ENCODE assay signal across 29 mouse cellular contexts in genomic region chr2:162939562-162939961, GRCm38 (mm10). TPM values are rescaled to one million over a fixed set of nuclear protein-coding genes. Genes with fewer than 3 reads are reported as not detected.
A peak's percentile ranks its signal among the peaks of the same experiment; 100 is the strongest.
DNase-seq lines count a peak whose midpoint lies in the region; ATAC-seq and TF ChIP-seq lines count a peak whose summit lies in the region.
"Had no signal": no experiment of that assay in that cellular context is flagged by ENCODE, and none has a peak within 500 bp of the region (broad histone marks: within the 10 kb centered on the region; RNA-seq: fewer than 3 reads in every experiment).

No protein-coding gene starts in this region.

- no peak overlapping the region for H3K9ac ChIP-seq in liver, adult 2 months (ENCODE audit: low read depth, low read length)
- no peak overlapping the region for H3K9ac ChIP-seq in lung, postnatal 0 days (replicated peaks; ENCODE audit: low read depth)
- H3K9ac ChIP-seq in heart, embryonic 11.5 days (ENCODE audit: low read depth, low read length): no peak overlapping the region
- H3K9ac ChIP-seq: forebrain, embryonic 13.5 days; hindbrain, embryonic 12.5 days; hindbrain, embryonic 15.5 days had no signal

- H3K27me3 ChIP-seq in liver, adult 2 months (ENCODE audit: control insufficient read depth, insufficient read depth, low read length): no peaks in the 10 kb centered on the region
- H3K27me3 ChIP-seq in lung, postnatal 0 days (replicated peaks; ENCODE audit: insufficient read depth, low read length): 0 out of 2 replicates have a peak, but pooled peaks cover 5% of the 10 kb centered on the region
- peaks cover 20% of the 10 kb centered on the region for H3K27me3 ChIP-seq in heart, embryonic 11.5 days (ENCODE audit: control insufficient read depth, insufficient read depth, low read length)
- H3K27me3 ChIP-seq: Patski had no signal

- H3K4me2 ChIP-seq in lung, postnatal 0 days (replicated peaks; ENCODE audit: low read depth, low read length): no peak overlapping the region
- H3K4me2 ChIP-seq in heart, embryonic 11.5 days: no peak overlapping the region
- H3K4me2 ChIP-seq: forebrain, embryonic 13.5 days; hindbrain, embryonic 12.5 days; hindbrain, embryonic 15.5 days had no signal

- peaks cover 18% of the 10 kb centered on the region for H3K4me1 ChIP-seq in liver, adult 2 months (ENCODE audit: control insufficient read depth, insufficient read depth, low read length)
- no peaks in the 10 kb centered on the region for H3K4me1 ChIP-seq in lung, postnatal 0 days (ENCODE audit: insufficient read depth, low read depth, low read length)
- H3K4me1 ChIP-seq in lung, adult 2 months (ENCODE audit: control insufficient read depth, insufficient read depth, low read length): no peaks in the 10 kb centered on the region; the same call in 1 of the 2 replicates
- peaks cover 12% of the 10 kb centered on the region for H3K4me1 ChIP-seq in bone marrow macrophage, adult 2 months (ENCODE audit: control insufficient read depth, insufficient read depth, low read length)
- peaks cover 2% of the 10 kb centered on the region; the same call in 1 of the 2 replicates for H3K4me1 ChIP-seq in heart, embryonic 11.5 days (ENCODE audit: control insufficient read depth, insufficient read depth, low read length)

- H3K27ac ChIP-seq in liver, adult 2 months (replicated peaks; ENCODE audit: insufficient read depth, low read depth, low read length): peak overlapping the region; percentile 69; the same call in 1 of the 2 replicates
- no peak overlapping the region for H3K27ac ChIP-seq in lung, postnatal 0 days (ENCODE audit: low read length)
- H3K27ac ChIP-seq in bone marrow macrophage, adult 2 months (ENCODE audit: insufficient read depth, low read depth, low read length): 0 out of 2 replicates have a peak overlapping the region, but pooled peaks have one; percentile 30
- no peak overlapping the region for H3K27ac ChIP-seq in heart, embryonic 11.5 days (ENCODE audit: low read depth, low read length)
- H3K27ac ChIP-seq: forebrain, embryonic 10.5 days; forebrain, embryonic 13.5 days; heart, adult 2 months; heart, embryonic 10.5 days; hindbrain, embryonic 12.5 days; hindbrain, embryonic 15.5 days had no signal

- H3K36me3 ChIP-seq in liver, adult 2 months (ENCODE audit: control insufficient read depth, insufficient read depth, low read length): peaks cover 40% of the 10 kb centered on the region
- H3K36me3 ChIP-seq in lung, postnatal 0 days (ENCODE audit: insufficient read depth, low read length): peaks cover 3% of the 10 kb centered on the region; the same call in 1 of the 2 replicates
- peaks cover 27% of the 10 kb centered on the region for H3K36me3 ChIP-seq in heart, embryonic 11.5 days (ENCODE audit: control insufficient read depth, insufficient read depth, low read length)

- no peaks in the 10 kb centered on the region for H3K79me2 ChIP-seq in liver, adult 2 months (ENCODE audit: control insufficient read depth, insufficient read depth, low read length)

- peak; percentile 84 for DNase-seq in liver, adult 2 months (ENCODE audit: extremely low read depth, low read depth, low spot score)
- DNase-seq in liver: no peak
- peak; percentile 37 for DNase-seq in lung, postnatal 0 days (ENCODE audit: low spot score)
- DNase-seq in lung, adult 2 months: no peak
- DNase-seq in frontal cortex, postnatal 25 days (ENCODE audit: low spot score in 2 of 2): no peak
- DNase-seq: adrenal gland, adult 2 months; adrenal gland, postnatal 14 days; cerebellum, adult 11-12 months; cerebellum, adult 8-10 months; cerebellum, postnatal 14 days; gastrocnemius, postnatal 25 days; heart, adult 2 months had no signal

- no peak overlapping the region for H3K4me3 ChIP-seq in liver, adult 2 months (ENCODE audit: insufficient read depth, low read depth, low read length)
- H3K4me3 ChIP-seq in lung, postnatal 0 days (ENCODE audit: low read depth, low read length): no peak overlapping the region
- no peak overlapping the region for H3K4me3 ChIP-seq in lung, adult 2 months (replicated peaks; ENCODE audit: extremely low read depth, low read depth, low read length)
- no peak overlapping the region for H3K4me3 ChIP-seq in bone marrow macrophage, adult 2 months (ENCODE audit: insufficient read depth, low read length)
- H3K4me3 ChIP-seq in heart, embryonic 11.5 days (ENCODE audit: low read depth, low read length): no peak overlapping the region
- H3K4me3 ChIP-seq: forebrain, embryonic 10.5 days; forebrain, embryonic 13.5 days; heart, adult 2 months; heart, embryonic 10.5 days; hindbrain, embryonic 12.5 days; hindbrain, embryonic 15.5 days had no signal

- TF ChIP-seq EP300 in lung, postnatal 0 days (IDR thresholded peaks at IDR 0.05): no peak

- peak; percentile 43; the same call in 1 of the 2 replicates for ATAC-seq in lung, postnatal 0 days
- ATAC-seq in megakaryocyte progenitor cell, adult 5-6 weeks (replicated peaks; ENCODE audit: poor library complexity): peak; percentile 32
- no peak for ATAC-seq in heart, embryonic 11.5 days (replicated peaks; ENCODE audit: insufficient number of reproducible peaks, low FRiP score, low TSS enrichment)
- ATAC-seq: forebrain, embryonic 13.5 days; forebrain, embryonic 16.5 days; Patski had no signal

- H3K9me3 ChIP-seq in lung, postnatal 0 days (ENCODE audit: low read length): no peaks in the 10 kb centered on the region
- no peaks in the 10 kb centered on the region for H3K9me3 ChIP-seq in heart, embryonic 11.5 days (replicated peaks; ENCODE audit: control insufficient read depth, low read length)
- H3K9me3 ChIP-seq: forebrain, embryonic 10.5 days; forebrain, embryonic 13.5 days; heart, embryonic 10.5 days; hindbrain, embryonic 12.5 days; hindbrain, embryonic 15.5 days had no signal

- WGBS in liver, adult 2 months: 13% methylated on average over 1 of the region's 1 CpGs
- 48% methylated on average over 1 of the region's 1 CpGs for WGBS in lung, postnatal 0 days
- WGBS in lung, adult 2 months: 28% methylated on average over 1 of the region's 1 CpGs
- 74% methylated on average over 1 of the region's 1 CpGs for WGBS in heart, embryonic 11.5 days (ENCODE audit: insufficient replicate concordance)

- no peak for TF ChIP-seq POLR2A in liver, adult 2 months (IDR thresholded peaks at IDR 0.05; ENCODE audit: extremely low read depth, insufficient read depth, low read length)
- TF ChIP-seq POLR2A in lung, adult 2 months (IDR thresholded peaks at IDR 0.05; ENCODE audit: borderline replicate concordance, extremely low read depth, low read depth, low read length): no peak
- no peak for TF ChIP-seq POLR2A in bone marrow macrophage, adult 2 months (IDR thresholded peaks at IDR 0.05; ENCODE audit: borderline replicate concordance, low read depth, low read length)

- TF ChIP-seq CTCF in liver, adult 2 months (IDR thresholded peaks at IDR 0.05; ENCODE audit: low read depth, low read length): no peak
- no peak for TF ChIP-seq CTCF in lung, postnatal 0 days (IDR thresholded peaks at IDR 0.05)
- TF ChIP-seq CTCF in lung, adult 2 months (IDR thresholded peaks at IDR 0.05; ENCODE audit: insufficient read depth, low read length): no peak
- no peak for TF ChIP-seq CTCF in bone marrow macrophage, adult 2 months (IDR thresholded peaks at IDR 0.05; ENCODE audit: low read depth, low read length)

RNA-seq across cellular contexts. Expression of gene L3mbtl1, which starts 3.7 kb away (rescaled TPM):
- total RNA-seq in liver, adult 2 months (2014; rRNA removed): 0.28 TPM in 1 of 2 replicates, not detected in the other
- 0.11 TPM in 1 of 2 replicates, not detected in the other for polyA plus RNA-seq in liver, adult 2 months (2012; rRNA removed)
- polyA plus RNA-seq in lung, postnatal 0 days (2015; fragmentation: Nextera tagmentation; extraction: Ambion mirVana): not detected in 2 replicates
- 0.30 TPM in 1 of 2 replicates, not detected in the other for polyA plus RNA-seq in lung, adult 2 months (2012; rRNA removed)
- not detected in 2 replicates for polyA plus RNA-seq in bone marrow macrophage, adult 2 months (2012; ENCODE audit: insufficient read depth, insufficient read length, missing spikeins)
- total RNA-seq in megakaryocyte progenitor cell, adult 5-6 weeks (2015): not detected in 2 replicates
- not detected in 2 replicates for total RNA-seq in megakaryocyte progenitor cell, adult 5-6 weeks (2017)
- not detected in 2 replicates for polyA plus RNA-seq in heart, embryonic 11.5 days (2014; fragmentation: Nextera tagmentation; extraction: Ambion mirVana)
- total RNA-seq: gastrocnemius, adult 8-10 months; heart, postnatal 25 days; hematopoietic stem cell, adult 5-6 weeks had no signal
- polyA plus RNA-seq: heart, postnatal 0 days had no signal

RNA-seq across cellular contexts. Expression of gene Srsf6, which starts 8.2 kb away (rescaled TPM):
- 34.3 and 37.1 TPM in 2 replicates for total RNA-seq in liver, adult 2 months (2014; rRNA removed)
- polyA plus RNA-seq in liver, adult 2 months (2012; rRNA removed): 60.0 and 81.2 TPM in 2 replicates
- polyA plus RNA-seq in lung, postnatal 0 days (2015; fragmentation: Nextera tagmentation; extraction: Ambion mirVana): 59.2 and 77.6 TPM in 2 replicates
- 75.3 and 87.2 TPM in 2 replicates for polyA plus RNA-seq in lung, adult 2 months (2012; rRNA removed)
- polyA plus RNA-seq in bone marrow macrophage, adult 2 months (2012; ENCODE audit: insufficient read depth, insufficient read length, missing spikeins): 106 and 115 TPM in 2 replicates
- 239 and 254 TPM in 2 replicates for total RNA-seq in megakaryocyte progenitor cell, adult 5-6 weeks (2015)
- 221 and 260 TPM in 2 replicates for total RNA-seq in megakaryocyte progenitor cell, adult 5-6 weeks (2017)
- 155 and 164 TPM in 2 replicates for polyA plus RNA-seq in heart, embryonic 11.5 days (2014; fragmentation: Nextera tagmentation; extraction: Ambion mirVana)

RNA-seq across cellular contexts. Expression of gene Sgk2, which starts 47.6 kb away (rescaled TPM):
- 39.4 and 65.0 TPM in 2 replicates for total RNA-seq in liver, adult 2 months (2014; rRNA removed)
- 27.8 and 39.0 TPM in 2 replicates for polyA plus RNA-seq in liver, adult 2 months (2012; rRNA removed)
- polyA plus RNA-seq in lung, postnatal 0 days (2015; fragmentation: Nextera tagmentation; extraction: Ambion mirVana): 0.05 and 0.08 TPM in 2 replicates
- 0.05 and 0.11 TPM in 2 replicates for polyA plus RNA-seq in lung, adult 2 months (2012; rRNA removed)
- not detected in 2 replicates for polyA plus RNA-seq in bone marrow macrophage, adult 2 months (2012; ENCODE audit: insufficient read depth, insufficient read length, missing spikeins)
- not detected in 2 replicates for total RNA-seq in megakaryocyte progenitor cell, adult 5-6 weeks (2015)
- total RNA-seq in megakaryocyte progenitor cell, adult 5-6 weeks (2017): not detected in 2 replicates
- polyA plus RNA-seq in heart, embryonic 11.5 days (2014; fragmentation: Nextera tagmentation; extraction: Ambion mirVana): not detected in 2 replicates
- total RNA-seq: gastrocnemius, adult 8-10 months; gastrocnemius, postnatal 25 days; heart, adult 2 months; heart, postnatal 25 days; hematopoietic stem cell, adult 5-6 weeks had no signal
- polyA plus RNA-seq: embryonic facial prominence, embryonic 11.5 days; embryonic facial prominence, embryonic 14.5 days; forebrain, embryonic 10.5 days; forebrain, embryonic 13.5 days; forebrain, embryonic 16.5 days; heart, adult 2 months; heart, embryonic 14.5 days; heart, postnatal 0 days; hindbrain, embryonic 12.5 days had no signal

Comparison
In these comparisons a context has a peak if more than half of its experiments do, and no peak if none do; other contexts are left out.
1. DNase-seq: peak in liver, adult 2 months (single experiment) and lung, postnatal 0 days (single experiment); none in liver (single experiment), lung, adult 2 months (single experiment) and frontal cortex, postnatal 25 days (0 of 2).
2. H3K27ac ChIP-seq: peak in liver, adult 2 months (single experiment) and bone marrow macrophage, adult 2 months (single experiment); none in lung, postnatal 0 days (single experiment) and heart, embryonic 11.5 days (single experiment).
3. RNA of gene Sgk2, which starts 47.6 kb away (polyA plus RNA-seq): 27.8 to 39.0 TPM in liver, adult 2 months; 0.05 to 0.08 TPM in lung, postnatal 0 days, 0.05 to 0.11 TPM in lung, adult 2 months, not detected in heart, embryonic 11.5 days and not detected in bone marrow macrophage, adult 2 months; every median in the first group is over 10 times any median in the second.